Mouse (Mus musculus) hindbrain, postnatal 0 days (tissue): ENCODE measurements at regions not wholly inside any gene's neighbourhood (a gene's known extent, or its start where the extent isn't known, plus 50 kb on each side); places are given as distances from the start of the nearest gene placed in this dataset.
"Not testable (repeated sequence)": the region's sequence is repeated elsewhere in the genome, so short reads cannot be mapped to it uniquely, and the experiment has no call there.

Experiments
- ATAC-seq: fragments of 200-750 bp; cut with Nextera tagmentation; 2 replicates; pipeline ENCODE4 v1.8.0; 2017; ENCODE audit warnings: mild to moderate bottlenecking, moderate TSS enrichment, moderate library complexity
- DNase-seq: peaks from one replicate; pipeline ENCODE4 v3.0.0-alpha.2; 2015; ENCODE audit warnings: low spot score
- H3K27ac ChIP-seq: fragments of 300-500 bp; sonication (generic); 2 replicates; pipeline ENCODE4 v1.5.1; 2014; ENCODE audit warnings: mild to moderate bottlenecking
- H3K27me3 ChIP-seq: fragments of 300-500 bp; sonication (generic); 2 replicates; pipeline ENCODE4 v1.6.1; 2014; ENCODE audit warnings: low read length, mixed read lengths; ENCODE audit not compliant: insufficient read depth
- H3K36me3 ChIP-seq: fragments of 300-500 bp; sonication (generic); 2 replicates; pipeline ENCODE4 v1.6.1; 2014; ENCODE audit warnings: low read length, mixed read lengths; ENCODE audit not compliant: insufficient read depth
- H3K4me1 ChIP-seq: fragments of 300-500 bp; sonication (generic); 2 replicates; pipeline ENCODE4 v1.6.1; 2014; ENCODE audit warnings: antibody characterized with exemption, low read length, mixed read lengths; ENCODE audit not compliant: insufficient read depth
- H3K4me2 ChIP-seq: fragments of 300-500 bp; sonication (generic); 2 replicates; pipeline ENCODE4 v1.6.1; 2014; ENCODE audit warnings: low read depth, mild to moderate bottlenecking, low read length, moderate library complexity, mixed read lengths
- H3K4me3 ChIP-seq: fragments of 300-500 bp; sonication (generic); 2 replicates; pipeline ENCODE4 v1.5.1; 2014; ENCODE audit warnings: low read length
- H3K9ac ChIP-seq: fragments of 300-500 bp; sonication (generic); replicated peaks from 2 replicates; pipeline ENCODE4 v1.6.1; 2014; ENCODE audit warnings: mild to moderate bottlenecking, low read length, moderate library complexity, mixed read lengths
- H3K9me3 ChIP-seq: fragments of 300-500 bp; sonication (generic); 2 replicates; pipeline ENCODE4 v1.6.1; 2016; ENCODE audit warnings: low read length, mixed read lengths
- CTCF ChIP-seq: IDR thresholded peaks from 2 replicates; pipeline ENCODE4 v1.5.1; 2016; ENCODE audit warnings: antibody characterized with exemption, control low read depth, low read depth
- WGBS: fragments of 180-500 bp; shearing (Covaris S2); extraction: QIAGEN DNeasy Blood & Tissue Kit; methylation state at CpG from one replicate; pipeline ENCODE4 v1.1.7; 2014; 5-methylcytosine and 5-hydroxymethylcytosine counted together

GRCm38 (mm10) chr12:90576103-90576502 lies 162.1 kb downstream of the Dio2 start:
- no peak overlapping the region for H3K4me2 ChIP-seq
- no peak overlapping the region for H3K27ac ChIP-seq
- no peaks in the 10 kb centered on the region for H3K4me1 ChIP-seq
- no peak for TF ChIP-seq CTCF
- H3K36me3 ChIP-seq = no peaks in the 10 kb centered on the region
- no peak overlapping the region for H3K4me3 ChIP-seq
- no peaks in the 10 kb centered on the region for H3K9me3 ChIP-seq
- ATAC-seq (no peak), DNase-seq (no peak)
- H3K9ac ChIP-seq = no peak overlapping the region
- H3K27me3 ChIP-seq = no peaks in the 10 kb centered on the region
- 73% methylated on average over 2 of the region's 2 CpGs for WGBS

DNA sequence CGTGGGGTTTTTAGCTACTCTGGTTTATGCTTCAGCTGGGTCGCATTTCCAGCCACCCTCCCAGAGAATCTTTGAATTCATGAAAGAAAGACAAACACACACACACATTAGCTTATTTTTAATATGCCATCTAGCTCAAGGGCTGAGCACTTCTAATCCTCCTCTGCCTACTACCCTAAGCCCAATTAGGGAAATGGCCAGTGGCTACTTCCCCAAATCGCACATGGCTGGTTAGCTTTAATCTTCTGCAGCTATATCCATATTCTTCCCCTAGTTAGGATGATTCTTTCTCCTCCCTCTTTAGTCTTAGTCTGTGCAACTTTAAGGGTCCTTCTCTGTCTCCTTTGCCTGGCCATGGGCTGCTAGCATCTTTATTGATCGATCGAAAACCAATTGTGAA lies 166.3 kb downstream of the Dio2 start:
- WGBS = 82% methylated on average over 5 of the region's 5 CpGs

GRCm38 (mm10) chr12:90571506-90571905 lies 166.7 kb downstream of the Dio2 start:
- no peak overlapping the region for H3K4me2 ChIP-seq
- no peaks in the 10 kb centered on the region for H3K27me3 ChIP-seq
- H3K36me3 ChIP-seq = no peaks in the 10 kb centered on the region
- H3K9ac ChIP-seq = no peak overlapping the region
- DNase-seq (peak; percentile 20), ATAC-seq (no peak)
- no peaks in the 10 kb centered on the region for H3K9me3 ChIP-seq
- no peak overlapping the region for H3K4me3 ChIP-seq
- no peak for TF ChIP-seq CTCF
- no peak overlapping the region for H3K27ac ChIP-seq
- no peaks in the 10 kb centered on the region for H3K4me1 ChIP-seq
- 9% methylated on average over 2 of the region's 2 CpGs for WGBS

More for the DNA sequence above, 166.3 kb downstream of the Dio2 start:
- Histone ChIP-seq H3K27ac (no peak overlapping the region), H3K36me3 (no peaks in the 10 kb centered on the region), H3K4me1 (no peaks in the 10 kb centered on the region), H3K27me3 (no peaks in the 10 kb centered on the region), H3K9me3 (no peaks in the 10 kb centered on the region), H3K9ac (no peak overlapping the region), H3K4me2 (no peak overlapping the region), H3K4me3 (no peak overlapping the region)
- no peak for ATAC-seq
- DNase-seq = no peak
- no peak for TF ChIP-seq CTCF

GRCm38 (mm10) chr12:90566349-90566748 lies 171.9 kb downstream of the Dio2 start:
- ATAC-seq (peak; percentile 58; the same call in 1 of the 2 replicates), DNase-seq (peak; percentile 79)
- Histone ChIP-seq H3K4me2 (no peak overlapping the region), H3K36me3 (no peaks in the 10 kb centered on the region), H3K4me1 (no peaks in the 10 kb centered on the region), H3K27me3 (no peaks in the 10 kb centered on the region), H3K9ac (no peak overlapping the region), H3K9me3 (no peaks in the 10 kb centered on the region), H3K4me3 (no peak overlapping the region), H3K27ac (no peak overlapping the region)
- TF ChIP-seq CTCF = peak; percentile 76
- WGBS = 85% methylated on average over 6 of the region's 6 CpGs

DNA sequence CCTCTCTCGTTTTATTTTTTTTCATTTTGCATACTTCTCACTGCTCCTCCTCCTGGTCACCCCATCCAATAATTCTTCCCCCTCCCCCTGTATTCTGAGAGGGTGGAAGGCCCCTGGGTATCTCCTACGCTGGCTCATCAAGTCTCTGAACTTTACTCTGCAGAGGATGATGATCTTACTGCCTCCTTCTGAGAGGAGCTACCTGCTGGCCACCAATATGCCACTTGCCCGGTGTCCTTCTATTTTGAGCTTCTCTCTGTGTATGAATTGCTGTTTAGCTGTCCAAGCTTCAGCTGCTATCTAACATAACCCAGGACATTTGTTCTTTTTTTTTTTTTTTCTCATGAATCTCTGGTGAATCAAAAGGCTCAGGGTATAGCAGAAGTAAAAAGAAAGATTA lies 173.2 kb downstream of the Dio2 start:
- no peak for ATAC-seq
- H3K4me2 ChIP-seq = no peak overlapping the region
- no peaks in the 10 kb centered on the region for H3K27me3 ChIP-seq
- no peaks in the 10 kb centered on the region for H3K4me1 ChIP-seq
- 76% methylated on average over 3 of the region's 3 CpGs for WGBS
- no peak for DNase-seq
- no peak overlapping the region for H3K9ac ChIP-seq
- TF ChIP-seq CTCF = no peak
- no peak overlapping the region for H3K4me3 ChIP-seq
- no peaks in the 10 kb centered on the region for H3K36me3 ChIP-seq
- H3K9me3 ChIP-seq = no peaks in the 10 kb centered on the region
- no peak overlapping the region for H3K27ac ChIP-seq

DNA sequence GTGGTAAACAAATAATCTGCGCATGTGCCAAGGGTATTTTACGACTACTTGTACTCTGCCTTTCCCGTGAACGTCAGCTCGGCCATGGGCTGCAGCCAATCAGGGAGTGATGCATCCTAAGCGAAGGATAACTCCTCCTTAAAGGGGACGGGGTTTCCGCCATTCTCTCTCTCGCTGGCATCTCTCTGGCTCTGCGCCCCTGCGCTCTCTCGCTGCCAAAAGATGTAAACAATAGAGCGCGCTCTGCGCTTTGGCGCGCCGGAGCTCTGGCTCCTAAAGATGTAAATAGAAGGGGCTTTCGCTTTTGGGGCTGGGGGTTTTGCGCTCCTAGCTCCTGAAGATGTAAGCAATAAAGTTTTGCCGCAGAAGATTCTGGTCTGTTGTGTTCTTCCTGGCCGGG lies 173.6 kb downstream of the Dio2 start:
- H3K4me3 ChIP-seq, ATAC-seq, H3K9ac ChIP-seq, H3K4me1 ChIP-seq, H3K4me2 ChIP-seq, H3K27me3 ChIP-seq, H3K9me3 ChIP-seq, H3K36me3 ChIP-seq, DNase-seq, H3K27ac ChIP-seq: not testable (repeated sequence)
- WGBS = 89% methylated on average over 16 of the region's 22 CpGs

GRCm38 (mm10) chr12:90542361-90542760 lies 195.9 kb downstream of the Dio2 start:
- Histone ChIP-seq H3K4me1 (no peaks in the 10 kb centered on the region), H3K4me2 (no peak overlapping the region), H3K27me3 (no peaks in the 10 kb centered on the region), H3K27ac (no peak overlapping the region), H3K36me3 (no peaks in the 10 kb centered on the region), H3K9ac (no peak overlapping the region), H3K9me3 (no peaks in the 10 kb centered on the region), H3K4me3 (no peak overlapping the region)
- TF ChIP-seq CTCF = no peak
- WGBS = 88% methylated on average over 5 of the region's 5 CpGs
- DNase-seq = no peak
- no peak for ATAC-seq
